Mouse (Mus musculus) B cell, adult 2 months (primary cell): Measurements from ENCODE around the gene Neurl1a.

Source experiments
- DNase-seq, 2 experiments: peaks; one replicate each; pipeline ENCODE4 v3.0.0; 2022

Gene Neurl1a

DNA sequence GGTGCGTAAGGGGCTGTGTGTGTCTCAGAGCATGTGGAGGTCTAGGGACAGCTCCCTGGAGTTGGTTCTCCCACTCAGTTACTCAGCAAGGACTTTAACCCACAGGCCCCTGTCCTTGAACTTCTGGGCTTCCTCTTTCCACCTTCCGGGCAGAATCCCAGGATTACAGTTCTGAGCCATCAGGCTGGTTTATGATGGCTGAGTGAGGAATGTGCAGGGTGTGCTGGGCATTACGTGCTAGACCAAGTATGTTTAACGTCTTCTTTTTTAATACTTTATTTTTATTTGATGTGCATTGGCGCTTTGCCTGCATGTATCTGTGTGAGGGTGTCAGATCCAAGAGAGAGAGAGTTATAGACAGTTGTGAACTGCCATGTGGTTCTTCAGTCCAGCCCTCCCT lies 38.1 kb downstream of the Neurl1a start:
- DNase-seq, result no peak

DNA sequence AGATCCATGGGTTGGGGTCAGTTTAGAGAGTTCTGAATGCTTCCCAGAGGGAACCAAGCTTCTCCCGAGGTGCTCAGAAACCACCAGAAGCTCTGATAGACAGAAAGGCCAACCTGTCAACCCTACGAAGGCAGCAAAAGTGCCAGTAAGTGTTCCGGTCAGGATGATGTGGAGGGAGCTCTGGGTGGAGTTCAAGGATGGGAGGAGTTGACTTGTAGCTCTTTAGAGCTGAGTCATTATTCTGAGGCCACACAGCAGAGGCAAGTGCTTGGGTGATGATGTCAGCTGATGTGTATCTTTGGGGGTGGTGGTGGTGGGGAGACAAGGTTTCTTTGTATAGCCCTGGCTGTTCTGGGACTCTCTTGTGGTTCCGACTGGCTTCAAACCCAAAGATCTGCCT lies 41.0 kb downstream of the Neurl1a start:
- DNase-seq, result no peak

DNA sequence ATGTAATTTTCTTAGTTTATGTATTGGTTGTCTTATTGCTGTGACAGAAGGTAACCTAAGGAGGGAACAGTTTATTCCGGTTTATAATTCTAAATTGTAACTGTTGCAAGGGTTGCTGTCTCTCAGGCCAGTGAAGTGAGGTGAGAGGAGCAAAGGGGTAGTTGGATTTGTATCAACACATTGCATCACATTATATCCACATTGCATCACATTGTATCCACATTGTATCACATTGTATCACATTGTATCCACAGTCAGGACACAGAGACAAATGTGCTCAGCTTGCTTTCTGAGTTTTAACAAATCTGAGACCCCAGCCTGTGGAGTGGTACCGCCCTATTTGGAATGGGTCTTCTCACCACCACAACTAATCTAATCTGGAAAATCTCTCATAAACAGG lies 41.6 kb downstream of the Neurl1a start:
- no peak for DNase-seq

DNA sequence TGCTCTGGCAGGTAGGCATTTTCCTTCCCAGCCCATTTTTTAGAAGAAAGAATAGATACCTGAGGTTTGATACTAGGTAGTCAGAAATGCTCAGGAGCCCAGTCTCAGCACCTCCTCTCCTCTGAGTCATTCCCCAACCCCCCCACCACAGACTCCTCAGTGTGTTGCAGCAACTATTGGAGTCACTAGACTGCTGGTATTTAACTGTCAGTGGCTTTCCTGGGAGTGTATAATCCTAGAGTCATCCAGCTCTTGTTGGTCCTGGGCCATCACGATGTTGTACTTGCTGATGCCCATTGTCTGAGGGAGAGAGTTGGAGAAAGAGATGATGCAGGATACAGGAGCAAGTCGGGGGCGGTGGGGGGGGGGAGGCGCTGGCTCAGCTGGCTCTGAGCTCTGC lies 42.4 kb downstream of the Neurl1a start:
- DNase-seq, result no peak

DNA sequence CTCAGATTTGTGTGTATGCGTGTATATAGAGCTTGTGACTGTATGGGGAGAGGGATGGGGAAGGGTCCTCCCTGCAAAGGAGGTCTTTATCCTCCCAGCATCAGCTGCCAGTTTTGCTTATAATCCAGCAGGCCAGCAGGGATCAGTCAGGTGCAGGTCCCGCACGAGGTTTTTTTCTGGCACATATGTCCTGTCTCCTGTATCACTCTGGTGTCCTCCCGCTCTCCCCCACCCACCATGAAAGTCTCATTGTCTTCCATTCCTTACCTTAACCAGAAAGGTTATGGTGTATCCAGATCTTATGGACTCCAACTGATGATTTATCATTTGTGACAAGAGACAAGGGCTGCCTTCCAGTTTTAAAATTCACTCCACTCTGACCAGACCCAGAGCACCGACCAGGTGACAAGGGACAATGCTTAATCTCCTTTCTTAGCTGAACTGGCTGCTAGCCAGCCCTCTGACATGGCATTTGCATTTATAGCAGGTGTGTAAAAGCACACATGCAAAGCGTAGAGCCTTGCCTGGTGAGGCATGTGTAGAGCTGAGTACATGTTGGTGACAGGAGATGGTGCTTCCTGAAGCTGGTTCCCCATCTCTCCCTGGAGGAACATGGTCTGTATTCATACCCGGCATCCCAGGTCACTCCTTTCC lies 43.0 kb downstream of the Neurl1a start:
- no peak for DNase-seq

DNA sequence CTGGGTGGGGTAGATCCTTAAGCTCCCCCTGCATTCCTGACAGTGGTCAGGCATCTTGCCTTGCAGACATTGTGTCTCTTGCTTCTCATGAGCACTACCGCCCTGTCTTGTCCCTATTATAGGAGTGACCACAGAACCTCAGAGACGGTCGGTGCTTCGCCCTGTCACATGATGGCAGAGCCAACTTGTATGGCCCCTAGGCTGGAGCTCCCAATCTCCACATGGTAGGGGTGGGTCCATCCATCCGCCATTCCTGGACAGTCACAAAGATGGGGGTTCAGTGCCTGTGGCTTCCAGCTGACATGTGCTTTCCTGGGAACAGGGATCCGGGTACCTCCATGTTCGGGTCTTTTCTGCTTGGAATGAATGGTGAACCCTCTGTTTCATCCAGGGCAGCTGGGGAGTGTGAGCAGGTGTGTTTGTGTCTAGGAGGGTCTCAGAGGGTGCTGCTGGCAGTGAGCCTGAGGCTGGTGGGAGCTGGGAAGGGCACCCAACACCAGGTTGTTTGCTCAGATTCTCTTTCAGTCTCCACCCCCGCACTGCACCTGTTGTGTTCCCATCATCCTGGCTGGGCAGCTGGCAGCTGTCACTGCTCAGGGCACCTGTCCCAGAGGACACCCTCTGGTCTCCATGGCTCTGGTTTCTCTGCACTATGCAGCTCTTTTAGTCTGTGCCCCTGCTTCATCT lies 43.7 kb downstream of the Neurl1a start:
- DNase-seq, result no peak

DNA sequence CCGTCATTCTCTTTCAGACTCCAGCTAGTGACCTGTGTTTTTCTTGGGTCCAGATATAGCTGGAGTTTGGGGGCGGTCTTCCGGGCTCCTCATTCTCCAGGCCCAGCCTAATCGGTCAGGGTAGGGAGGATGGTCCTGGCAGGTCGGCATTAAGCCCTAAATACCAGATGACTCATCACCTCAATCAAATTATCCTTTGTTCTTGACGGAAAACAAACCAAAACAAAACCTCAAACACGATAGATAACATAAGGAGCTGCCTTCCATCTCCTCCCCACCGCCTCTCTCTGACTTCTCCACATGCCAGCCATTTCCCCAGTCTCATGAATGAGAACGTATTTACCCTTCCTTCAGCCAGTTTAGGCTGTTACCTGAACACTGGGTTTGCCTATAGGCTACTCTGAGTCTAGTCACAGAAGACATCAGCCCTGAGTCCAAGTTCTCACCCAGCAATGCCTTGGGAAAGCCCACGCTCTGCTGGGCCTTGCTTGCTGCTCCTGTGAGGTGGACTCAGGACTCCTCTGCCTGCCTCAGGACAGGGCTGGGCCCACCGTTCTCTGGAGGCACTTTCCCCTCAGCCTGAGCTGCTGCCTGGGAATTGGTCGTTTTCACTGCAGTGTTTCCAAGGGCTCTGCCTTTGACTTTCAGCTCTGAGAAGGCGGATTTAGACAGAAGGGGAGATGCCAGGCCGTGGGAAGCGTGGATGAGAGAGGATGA lies 44.4 kb downstream of the Neurl1a start:
- no peak for DNase-seq

DNA sequence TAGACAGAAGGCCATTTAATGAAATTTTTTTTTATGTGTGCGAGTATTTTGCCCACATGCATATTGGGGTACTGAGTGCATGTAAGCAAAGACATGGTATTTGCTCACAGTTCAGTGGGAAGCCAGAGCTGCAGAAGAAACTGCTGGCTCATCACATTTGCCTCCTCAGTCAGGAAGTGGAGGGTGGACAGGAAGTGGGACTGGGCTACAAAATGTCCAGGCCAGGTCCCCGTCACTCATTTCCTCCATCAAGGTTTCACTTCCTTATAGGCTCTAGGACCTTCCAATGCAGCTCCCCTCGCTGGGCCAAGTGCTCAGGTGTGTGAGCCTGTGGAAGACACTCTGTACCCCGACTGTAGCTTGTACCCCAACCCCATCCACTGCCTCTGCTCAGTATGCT lies 46.1 kb downstream of the Neurl1a start:
- peak; percentile 41 to 56 for DNase-seq

DNA sequence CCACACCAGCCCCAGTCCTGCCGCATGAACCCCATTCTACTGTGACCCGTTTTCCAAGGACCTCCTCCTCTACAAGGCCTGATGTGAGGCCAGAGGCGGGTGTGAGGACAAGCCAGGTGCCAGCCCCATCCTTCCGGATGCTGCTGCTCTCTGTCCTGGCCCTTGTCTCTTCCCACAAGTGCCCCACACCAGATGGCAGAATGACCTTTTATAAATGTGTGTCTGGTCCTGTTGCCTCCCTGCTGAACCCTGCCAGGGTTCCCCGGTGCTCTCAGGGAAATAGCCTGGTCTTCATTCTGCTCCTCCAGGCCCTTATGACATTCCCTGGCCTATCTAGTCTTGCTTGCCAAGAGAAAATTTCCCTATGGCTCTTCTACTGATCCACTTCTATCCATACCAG lies 47.2 kb downstream of the Neurl1a start:
- DNase-seq, result no peak

DNA sequence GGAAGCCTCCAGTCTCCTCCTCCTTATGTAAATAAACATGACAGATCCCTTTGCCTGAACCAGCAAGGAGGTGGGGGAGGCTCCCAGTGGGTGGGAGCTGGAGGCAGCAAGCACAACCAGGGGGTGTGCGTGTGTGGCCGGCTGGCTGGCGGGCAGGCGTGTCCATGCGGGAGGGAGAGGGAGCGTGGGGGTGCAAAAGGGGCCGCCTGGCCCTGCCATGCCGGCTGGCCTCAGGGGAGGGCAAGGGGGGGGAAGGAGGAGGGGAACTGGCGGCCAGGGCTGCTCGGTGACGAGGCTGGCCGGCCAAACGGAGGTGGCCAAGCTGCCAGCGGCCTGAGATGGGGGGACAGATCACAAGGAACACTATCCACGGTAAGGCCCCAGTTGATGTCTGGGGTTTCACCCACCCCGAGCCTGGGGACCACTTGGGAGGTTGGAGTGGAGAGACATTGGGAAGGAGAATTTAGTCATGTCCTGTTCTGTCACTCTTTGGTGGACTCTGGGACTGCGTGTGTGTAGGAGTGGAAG lies 50.2 kb downstream of the Neurl1a start:
- no peak for DNase-seq

DNA sequence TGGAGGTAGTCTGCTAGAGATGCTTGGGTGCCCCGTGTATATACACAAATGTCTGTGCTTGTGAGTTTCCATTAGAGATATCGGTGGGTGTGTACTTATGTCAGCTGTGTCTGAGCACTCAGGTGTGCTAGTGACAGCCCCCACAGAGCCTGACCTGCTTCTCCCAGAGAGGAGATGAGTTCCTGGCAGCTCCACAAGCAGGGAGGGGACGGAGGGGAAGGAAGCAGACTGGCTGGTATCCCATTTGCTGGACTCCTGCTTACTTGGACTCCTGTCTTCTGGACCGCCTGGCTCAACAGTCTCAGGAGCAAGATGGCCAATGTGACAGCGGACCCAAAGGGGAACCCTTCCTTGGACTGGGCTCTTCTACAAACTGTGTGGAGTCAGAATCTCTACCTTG lies 50.8 kb downstream of the Neurl1a start:
- no peak for DNase-seq

DNA sequence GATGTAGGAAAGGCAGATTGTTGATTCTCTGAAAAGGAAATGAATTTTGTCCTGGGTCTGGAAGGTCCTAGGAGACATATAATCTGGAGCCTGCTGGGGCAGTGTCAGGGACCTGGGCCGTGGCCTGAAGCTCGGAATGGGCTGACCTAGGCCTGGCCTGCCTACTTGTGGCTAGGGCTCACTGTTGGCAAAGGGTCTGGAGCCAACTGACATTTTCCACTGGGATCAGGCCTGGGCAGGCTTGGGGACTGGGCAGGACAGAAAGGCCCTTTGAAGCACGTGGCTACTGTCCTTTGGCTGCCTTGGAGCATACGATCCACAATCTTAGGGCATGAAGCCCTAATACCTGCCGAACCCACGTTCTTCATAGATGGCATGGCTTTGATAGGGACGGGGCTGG lies 51.5 kb downstream of the Neurl1a start:
- DNase-seq, result no peak

DNA sequence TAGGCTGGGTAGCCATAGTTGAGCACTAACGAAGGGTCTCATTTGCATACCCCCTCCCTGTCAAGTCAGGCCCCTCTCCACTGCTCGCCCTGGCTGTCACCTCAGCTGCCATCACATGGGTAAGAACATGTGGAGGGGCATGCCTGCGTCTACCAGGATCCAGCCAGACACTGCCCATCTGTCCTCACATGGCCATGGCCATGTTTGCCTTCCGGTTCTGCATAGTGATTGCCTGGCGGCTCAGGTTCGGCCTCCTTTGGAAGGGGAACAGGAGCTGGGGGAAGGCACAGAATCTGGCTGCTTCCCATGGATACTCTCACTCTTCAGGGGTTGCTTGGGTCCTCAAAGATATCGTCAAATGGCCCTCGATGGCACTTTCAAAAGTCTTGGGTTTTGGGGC lies 52.1 kb downstream of the Neurl1a start:
- no peak for DNase-seq

DNA sequence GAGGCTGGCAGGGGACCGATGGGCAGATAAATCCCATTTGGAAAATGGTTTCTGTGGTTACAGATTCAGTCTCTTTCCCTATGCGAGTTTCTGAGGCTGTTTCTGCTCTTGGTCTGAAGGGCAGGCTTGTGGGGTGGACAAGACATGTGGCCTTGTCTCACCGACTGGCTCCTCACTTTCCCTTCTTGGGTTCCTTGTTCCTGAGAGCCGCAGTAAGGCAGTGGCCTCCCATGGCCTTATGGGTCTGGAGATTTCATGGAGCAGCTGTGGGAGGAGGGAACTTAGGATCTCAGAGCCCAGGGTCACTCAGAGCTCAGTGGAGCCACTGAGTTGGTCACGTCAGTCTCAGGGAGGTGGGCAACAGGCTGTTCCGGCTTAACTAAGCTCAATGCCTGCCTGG lies 52.8 kb downstream of the Neurl1a start:
- DNase-seq, result no peak

DNA sequence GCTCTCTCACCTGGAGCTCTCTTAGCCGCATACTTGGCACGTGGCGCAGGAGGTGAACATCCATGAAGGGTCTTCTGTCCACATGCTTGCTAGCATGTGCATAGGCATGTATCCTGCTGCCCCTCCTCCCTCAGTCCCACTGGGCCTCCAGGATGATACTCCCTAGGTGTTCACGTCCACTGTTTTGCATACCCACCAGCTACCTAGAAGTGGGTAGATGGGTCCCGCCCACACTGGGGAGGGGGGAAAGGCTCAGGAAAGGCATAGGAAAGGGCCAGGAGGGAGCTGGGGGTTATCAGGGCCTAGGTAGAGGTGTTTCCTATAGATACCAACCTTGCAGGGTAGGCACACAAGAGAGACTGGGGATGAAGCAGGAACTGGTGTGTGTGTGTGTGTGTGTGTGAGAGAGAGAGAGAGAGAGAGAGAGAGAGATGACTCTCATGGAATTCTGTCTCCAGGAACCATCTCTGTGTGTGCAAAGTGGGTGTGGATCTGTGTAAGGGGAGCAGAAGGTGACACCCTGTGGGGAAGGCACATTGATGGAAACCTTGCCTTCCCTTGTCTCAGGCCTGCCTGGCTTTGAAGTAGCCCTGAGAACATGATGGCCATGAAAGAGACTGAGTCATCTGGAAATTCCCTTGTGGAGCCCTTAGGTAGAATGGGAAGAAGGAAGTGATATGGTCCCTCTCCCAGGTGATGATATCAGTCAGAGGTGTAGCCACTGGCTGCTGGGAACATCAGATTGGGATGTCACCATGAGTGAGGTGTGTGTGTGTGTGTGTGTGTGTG lies 53.7 kb downstream of the Neurl1a start:
- DNase-seq, result no peak

DNA sequence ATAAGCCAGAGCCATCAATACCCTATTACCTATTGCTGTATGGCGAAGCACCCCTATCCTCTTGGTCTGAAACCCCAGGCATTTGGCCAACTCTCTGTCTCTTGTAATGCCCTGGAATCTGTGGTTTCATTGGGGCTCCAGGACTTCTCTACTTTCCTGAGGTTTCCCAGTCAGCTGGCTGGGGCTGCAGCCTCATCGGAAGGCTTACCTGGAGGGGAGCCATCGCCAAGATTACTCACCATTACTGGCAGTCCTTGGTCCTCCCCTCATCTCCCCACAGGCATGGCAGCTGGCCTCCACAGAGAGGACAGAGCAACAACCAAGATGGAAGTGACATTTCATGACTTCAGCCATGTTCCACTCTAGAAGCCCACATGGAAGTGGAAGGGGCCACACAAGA lies 54.5 kb downstream of the Neurl1a start:
- DNase-seq, result no peak

DNA sequence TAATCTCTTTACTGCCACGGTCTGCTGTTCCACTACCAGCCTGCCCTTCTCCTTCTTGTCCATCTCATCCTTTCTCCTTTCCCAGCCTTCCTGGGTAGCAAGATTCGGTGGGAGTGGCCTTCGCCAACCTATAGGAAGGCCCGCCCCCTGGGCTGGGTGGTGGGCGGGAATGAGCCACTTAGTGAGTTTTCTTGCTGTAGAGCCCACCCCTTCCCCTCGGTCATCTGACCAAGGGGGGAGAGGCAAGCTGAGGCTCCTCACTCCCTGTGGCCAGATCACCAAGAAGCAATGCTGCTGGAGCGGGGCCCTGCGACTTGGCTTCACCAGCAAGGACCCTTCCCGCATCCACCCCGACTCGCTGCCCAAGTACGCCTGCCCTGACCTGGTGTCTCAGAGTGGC lies 61.5 kb downstream of the Neurl1a start:
- DNase-seq, result no peak

DNA sequence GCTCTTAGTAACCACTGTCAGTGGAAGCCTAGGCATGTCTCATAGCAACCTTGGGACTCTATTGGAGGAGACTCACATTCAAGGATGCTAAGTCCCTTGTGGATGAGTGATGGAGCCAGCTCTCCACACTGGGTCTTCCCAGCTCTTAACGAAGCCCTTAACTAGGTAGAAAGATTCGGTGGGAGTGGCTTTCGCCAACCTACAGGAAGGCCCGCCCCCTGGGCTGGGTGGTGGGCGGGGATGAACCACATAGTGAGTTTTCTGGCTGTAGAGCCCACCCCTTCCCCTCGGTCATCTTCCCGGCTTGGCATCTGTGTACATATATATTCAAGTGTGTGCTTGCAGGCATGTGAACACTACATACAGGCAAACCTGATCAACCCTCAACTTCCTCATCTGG lies 62.3 kb downstream of the Neurl1a start:
- no peak for DNase-seq

DNA sequence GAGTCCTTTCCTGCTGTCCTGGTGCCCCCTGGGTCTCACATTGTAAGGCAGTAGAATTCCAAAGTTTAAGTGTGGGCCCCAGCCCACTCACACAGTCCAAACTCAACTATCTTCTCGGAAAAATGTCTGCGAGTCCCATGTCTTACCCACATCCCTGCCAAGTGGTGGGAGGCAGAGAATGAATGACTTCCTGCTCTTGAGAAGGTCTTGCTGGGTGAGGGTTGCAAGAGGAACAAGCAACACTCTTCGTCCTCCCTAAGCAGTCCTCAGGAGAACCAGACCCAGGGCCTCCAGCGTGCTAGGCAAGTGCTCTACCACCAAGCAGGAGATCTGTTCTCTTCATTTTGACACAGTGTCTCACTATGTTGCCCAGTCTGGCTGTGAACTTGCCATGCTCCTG lies 63.6 kb downstream of the Neurl1a start:
- DNase-seq, result no peak

DNA sequence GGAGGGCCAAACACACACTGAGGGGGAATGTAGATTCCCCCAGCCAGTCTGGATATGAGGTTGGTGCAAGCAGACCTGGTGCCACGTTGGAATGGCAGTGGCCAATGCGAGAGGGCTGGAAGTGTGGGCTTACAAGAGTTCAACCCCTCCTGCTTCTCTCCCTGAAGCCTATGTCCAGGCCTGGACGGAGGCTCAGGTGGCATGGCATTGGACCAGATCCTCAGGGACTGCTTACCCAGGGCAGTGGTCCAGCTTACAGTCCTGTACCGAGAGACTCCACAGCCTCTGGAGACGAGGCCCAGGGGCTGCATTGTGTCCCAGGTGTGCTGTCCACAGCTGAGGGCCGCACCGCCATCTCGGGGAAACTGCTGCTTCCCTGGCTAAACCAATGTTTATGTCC lies 66.9 kb downstream of the Neurl1a start:
- no peak for DNase-seq

DNA sequence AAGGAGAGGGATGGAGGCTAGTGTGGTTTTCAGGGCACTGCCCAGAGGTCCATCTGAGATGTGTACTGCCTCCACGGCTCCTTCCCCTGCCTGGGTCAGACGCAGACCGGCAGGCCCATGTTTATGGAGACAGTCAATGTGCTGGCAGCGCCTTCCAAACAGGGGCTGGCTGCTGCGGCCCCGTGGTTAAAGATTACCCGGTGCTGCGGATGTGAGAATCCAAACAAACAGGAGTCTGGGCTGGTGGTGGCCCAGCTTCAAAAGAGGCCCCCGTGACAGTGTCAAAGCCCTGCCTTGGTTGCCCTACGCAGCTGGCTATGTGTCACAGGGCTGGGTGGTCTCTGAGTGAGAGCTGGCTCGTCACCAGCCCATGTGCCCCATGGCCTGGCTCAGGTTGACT lies 69.2 kb downstream of the Neurl1a start:
- DNase-seq, result no peak

DNA sequence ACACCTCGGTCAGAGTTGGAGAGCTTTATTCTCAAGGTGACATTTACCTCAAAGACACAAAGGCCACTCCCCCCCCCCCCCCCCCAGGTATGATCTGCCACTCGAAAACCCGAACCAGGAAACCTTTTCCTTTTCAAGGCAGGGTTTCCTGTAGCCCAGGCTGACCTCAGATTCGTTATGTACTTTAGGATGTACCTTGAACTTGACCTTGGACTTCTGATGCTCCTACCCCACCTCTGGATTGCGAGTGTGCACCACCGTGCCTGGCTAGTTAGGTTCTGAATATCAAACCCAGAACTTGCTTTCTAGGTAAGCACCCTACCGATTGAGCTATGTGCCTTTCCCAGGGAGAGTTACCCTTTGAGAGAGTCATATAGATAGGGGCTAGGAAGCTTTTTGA lies 69.7 kb downstream of the Neurl1a start:
- DNase-seq, result no peak

DNA sequence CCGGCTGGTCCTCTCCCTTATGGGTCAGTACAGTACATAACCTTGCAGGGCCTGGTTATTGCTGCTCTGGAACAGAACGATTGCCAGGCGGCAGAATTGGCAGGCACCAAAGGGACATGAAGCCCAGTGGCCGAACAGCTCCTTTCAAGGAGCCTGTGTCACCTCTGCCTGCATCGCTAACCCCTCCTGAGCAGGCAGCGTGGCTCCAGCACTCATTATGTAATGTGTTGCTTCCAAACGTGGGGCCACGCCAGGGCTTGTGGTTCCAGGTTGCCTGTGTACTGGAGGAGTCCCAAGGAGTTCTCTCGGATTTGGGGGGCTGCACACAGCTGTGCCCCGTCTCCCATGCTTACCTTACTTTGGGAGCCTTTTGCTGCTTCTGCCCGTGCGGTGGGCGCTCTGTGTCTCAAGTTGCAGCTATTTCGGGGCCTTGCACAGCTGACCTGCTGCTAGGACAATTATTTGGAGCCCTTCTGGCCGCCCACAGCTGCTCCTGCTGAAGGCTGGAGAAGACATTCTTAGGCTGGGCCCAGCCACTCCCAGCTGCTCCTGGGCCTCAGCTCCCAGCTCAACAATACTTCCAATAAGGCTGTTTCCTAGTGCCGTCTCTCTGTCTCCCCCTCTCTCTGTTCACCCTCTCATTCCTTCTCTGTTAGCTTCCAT lies 70.4 kb downstream of the Neurl1a start:
- DNase-seq, result no peak
